Mouse (Mus musculus) myocyte (in vitro differentiated cells): ENCODE data around the gene Cyp1a1. TPM values are rescaled to one million over a fixed set of nuclear protein-coding genes. Genes with fewer than 3 reads are reported as not detected.

Experiments used
- H3K27me3 ChIP-seq: one replicate; pipeline ENCODE4 v1.6.1; 2011; ENCODE audit not compliant: control insufficient read depth, insufficient read depth, insufficient read length
- H3K36me3 ChIP-seq: one replicate; pipeline ENCODE4 v1.6.1; 2011; ENCODE audit not compliant: control insufficient read depth, insufficient read depth
- H3K4me2 ChIP-seq: one replicate; pipeline ENCODE4 v1.6.1; 2011; ENCODE audit warnings: low read depth, control low read depth
- H3K4me3 ChIP-seq: one replicate; pipeline ENCODE4 v1.5.1; 2011; ENCODE audit warnings: mild to moderate bottlenecking, control low read depth, moderate library complexity
- H3K79me2 ChIP-seq: one replicate; pipeline ENCODE4 v1.6.1; 2011; ENCODE audit not compliant: control insufficient read depth, insufficient read depth
- H3ac ChIP-seq: one replicate; pipeline ENCODE4 v1.6.1; 2011; ENCODE audit not compliant: control insufficient read depth, insufficient read length
- E2F4 ChIP-seq: IDR thresholded peaks from one replicate; pipeline ENCODE4 v1.6.1; 2011; ENCODE audit warnings: mild to moderate bottlenecking, control low read depth, moderate library complexity; ENCODE audit not compliant: insufficient read depth
- MAX ChIP-seq: IDR thresholded peaks from one replicate; pipeline ENCODE4 v1.6.1; 2011; ENCODE audit warnings: low read depth, mild to moderate bottlenecking, control low read depth
- MYOD1 ChIP-seq, 3 experiments: IDR thresholded peaks; one replicate each; pipeline ENCODE4 v1.6.1; 2011; ENCODE audit warnings: control low read depth in 2 of 3, low read depth in 2 of 3, mild to moderate bottlenecking in 2 of 3, moderate library complexity in 1 of 3; ENCODE audit not compliant: insufficient read length in 2 of 3, control insufficient read depth in 1 of 3
- MYOG ChIP-seq, 3 experiments: IDR thresholded peaks; one replicate each; pipeline ENCODE4 v1.6.1; 2011; ENCODE audit warnings: control low read depth in 2 of 3, low read depth in 2 of 3, mild to moderate bottlenecking in 2 of 3; ENCODE audit not compliant: insufficient read length in 2 of 3, control insufficient read depth in 1 of 3, insufficient read depth in 1 of 3
- POLR2A ChIP-seq: IDR thresholded peaks from one replicate; pipeline ENCODE4 v1.6.1; 2011; ENCODE audit warnings: low read depth, mild to moderate bottlenecking, control low read depth, moderate library complexity; ENCODE audit not compliant: insufficient read length
- POLR2AphosphoS2 ChIP-seq: IDR thresholded peaks from one replicate; pipeline ENCODE4 v1.6.1; 2011; ENCODE audit warnings: low read depth, control low read depth; ENCODE audit not compliant: insufficient read length
- SRF ChIP-seq: IDR thresholded peaks from one replicate; pipeline ENCODE4 v1.6.1; 2011; ENCODE audit warnings: low read depth; ENCODE audit not compliant: control insufficient read depth, insufficient read length
- TCF12 ChIP-seq: IDR thresholded peaks from one replicate; pipeline ENCODE4 v1.6.1; 2011; ENCODE audit warnings: mild to moderate bottlenecking, control low read depth; ENCODE audit not compliant: poor library complexity, insufficient read depth, severe bottlenecking
- TCF3 ChIP-seq: IDR thresholded peaks from one replicate; pipeline ENCODE4 v1.6.1; 2011; ENCODE audit warnings: low read depth, control low read depth; ENCODE audit not compliant: insufficient read length
- polyA plus RNA-seq: library from polyadenylated mRNA; unstranded; fragments of >200 nt; fragmentation: generic; extraction: Trizol; gene quantifications from one replicate; pipeline ENCODE4 v1.2.1, GENCODE M21; 2012; ENCODE audit warnings: missing spikeins

Gene Cyp1a1
- polyA plus RNA-seq, 1 experiment, result not detected

DNA sequence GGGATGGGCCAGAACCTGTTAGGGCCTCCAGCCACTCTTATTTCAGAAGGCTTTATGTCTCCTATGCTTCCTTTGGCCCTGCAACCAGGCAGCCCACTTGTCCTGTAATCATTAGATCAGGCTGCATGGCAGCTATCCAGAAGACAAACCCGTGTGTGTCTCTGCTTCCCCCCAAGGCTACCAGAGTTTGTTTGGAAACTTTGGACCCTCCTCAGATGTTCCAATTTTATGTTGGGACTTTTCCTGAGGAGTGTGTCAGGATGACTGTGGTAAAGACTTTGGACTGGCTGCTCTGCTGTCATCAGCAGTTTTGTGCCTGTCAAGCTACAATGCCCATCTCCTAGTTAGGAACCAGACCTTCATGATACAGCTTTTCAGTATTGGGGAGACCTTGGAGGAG lies 61.1 kb downstream of the Cyp1a1 start:
- H3K4me2 ChIP-seq, result no peak overlapping the region
- no peak overlapping the region for H3ac ChIP-seq
- no peaks in the 10 kb centered on the region for H3K27me3 ChIP-seq
- TF ChIP-seq MYOG (IDR thresholded peaks at IDR 0.05; ENCODE audit: control insufficient read depth in 1 of 3, insufficient read depth in 1 of 3, insufficient read length in 2 of 3, low read depth in 2 of 3), result no peak
- TF ChIP-seq MYOD1 (IDR thresholded peaks at IDR 0.05; ENCODE audit: control insufficient read depth in 1 of 3, insufficient read length in 2 of 3, low read depth in 2 of 3), result no peak
- TF ChIP-seq TCF3, result no peak
- TF ChIP-seq SRF, result no peak
- no peak for TF ChIP-seq TCF12
- no peak for TF ChIP-seq E2F4
- no peak for TF ChIP-seq POLR2A
- no peak overlapping the region for H3K4me3 ChIP-seq
- H3K79me2 ChIP-seq, result no peaks in the 10 kb centered on the region
- H3K36me3 ChIP-seq, result peaks cover 60% of the 10 kb centered on the region

DNA sequence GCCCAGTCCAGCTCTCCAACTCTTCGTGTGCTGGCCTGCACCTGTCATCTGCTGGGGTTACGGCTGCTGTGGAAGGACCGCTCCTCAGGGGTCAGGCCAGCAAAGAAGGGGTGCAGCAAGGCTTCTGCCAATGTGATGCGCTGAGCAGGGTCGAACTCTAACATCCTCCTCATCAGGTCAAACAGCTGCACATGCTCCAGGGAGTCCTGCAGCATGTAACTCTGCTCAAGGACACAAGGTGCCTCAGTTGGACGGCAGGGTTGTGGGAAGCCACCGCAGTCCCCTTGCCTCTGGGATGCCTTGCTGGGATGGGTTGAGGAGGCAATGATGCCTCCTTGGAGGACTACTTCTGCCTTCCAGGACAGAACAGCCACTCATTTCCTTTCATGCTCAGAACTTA lies 63.2 kb downstream of the Cyp1a1 start:
- Histone ChIP-seq H3ac (no peak overlapping the region), H3K4me3 (no peak overlapping the region)
- TF ChIP-seq POLR2A (peak; percentile 13), MAX (no peak), POLR2AphosphoS2 (peak; percentile 80)

More for the DNA sequence above, 63.2 kb downstream of the Cyp1a1 start:
- Histone ChIP-seq H3K79me2 (no peaks in the 10 kb centered on the region), H3K27me3 (no peaks in the 10 kb centered on the region), H3K4me2 (no peak overlapping the region), H3K36me3 (peaks cover 68% of the 10 kb centered on the region)

Other genes with a start within 250 kb of the Cyp1a1 start
- 16.2 TPM for gene Ppcdc, start 247.8 kb upstream of the Cyp1a1 start, polyA plus RNA-seq
- gene Scamp5, start 219.9 kb upstream of the Cyp1a1 start, polyA plus RNA-seq, result 23.6 TPM
- 0.11 TPM for gene Rpp25, start 183.9 kb upstream of the Cyp1a1 start, polyA plus RNA-seq
- gene Cox5a, start 166.7 kb upstream of the Cyp1a1 start, polyA plus RNA-seq, result 780 TPM
- 14.4 TPM for gene Fam219b, start 150.4 kb upstream of the Cyp1a1 start, polyA plus RNA-seq
- gene Mpi, start 135.2 kb upstream of the Cyp1a1 start, polyA plus RNA-seq, result 89.6 TPM
- 38.3 TPM for gene Scamp2, start 127.0 kb upstream of the Cyp1a1 start, polyA plus RNA-seq
- gene Ulk3, start 98.5 kb upstream of the Cyp1a1 start, polyA plus RNA-seq, result 12.2 TPM
- gene Cplx3, start 81.6 kb upstream of the Cyp1a1 start, polyA plus RNA-seq, result 0.23 TPM
- 1.00 TPM for gene Lman1l, start 67.2 kb upstream of the Cyp1a1 start, polyA plus RNA-seq
- gene Csk, start 34.3 kb upstream of the Cyp1a1 start, polyA plus RNA-seq, result 76.7 TPM
- not detected for gene Cyp1a2, start 4.2 kb upstream of the Cyp1a1 start, polyA plus RNA-seq
- 11.0 TPM for gene Edc3, start 20.6 kb downstream of the Cyp1a1 start, polyA plus RNA-seq
- gene Clk3, start 77.9 kb downstream of the Cyp1a1 start, polyA plus RNA-seq, result 47.1 TPM
- gene Arid3b, start 148.9 kb downstream of the Cyp1a1 start, polyA plus RNA-seq, result 1.5 TPM
- 62.0 TPM for gene Ubl7, start 223.1 kb downstream of the Cyp1a1 start, polyA plus RNA-seq